Mouse (Mus musculus): Measurements from ENCODE around the gene Kif1a. TPM values are rescaled to one million over a fixed set of nuclear protein-coding genes. Genes with fewer than 3 reads are reported as not detected.

Gene Kif1a
- polyA plus RNA-seq (2015; fragmentation: Illumina TruSeq; extraction: RNeasy Lipid Tissue Mini Kit (QIAGEN cat#74804); ENCODE audit: low read depth, low replicate concordance): 352 TPM

GRCm38 (mm10) chr1:93101571-93102061 is at the start of gene Kif1a:
Gene Kif1a (minus strand): TSS chr1:93101951.

GRCm38 (mm10) chr1:93135036-93135526 is 33.3 kb upstream of the Kif1a start, which contains the start of gene Agxt:
Gene Agxt (plus strand): TSS chr1:93135240.

GRCm38 (mm10) chr1:93006061-93006460 is 95.7 kb downstream of the Kif1a start, which contains the start of gene Aqp12:
Gene Aqp12 (plus strand): TSS chr1:93006334.

Other genes with a start within 250 kb of the Kif1a start
- gene Ankmy1, start 199.0 kb downstream of the Kif1a start, polyA plus RNA-seq (2015; fragmentation: Illumina TruSeq; extraction: RNeasy Lipid Tissue Mini Kit (QIAGEN cat#74804); ENCODE audit: low read depth, low replicate concordance): 0.31 TPM
- 34.6 TPM for gene Dusp28, start 195.0 kb downstream of the Kif1a start, polyA plus RNA-seq (2015; fragmentation: Illumina TruSeq; extraction: RNeasy Lipid Tissue Mini Kit (QIAGEN cat#74804); ENCODE audit: low read depth, low replicate concordance)
- 27.3 TPM for gene Rnpepl1, start 191.2 kb downstream of the Kif1a start, polyA plus RNA-seq (2015; fragmentation: Illumina TruSeq; extraction: RNeasy Lipid Tissue Mini Kit (QIAGEN cat#74804); ENCODE audit: low read depth, low replicate concordance)
- gene Capn10, start 167.6 kb downstream of the Kif1a start, polyA plus RNA-seq (2015; fragmentation: Illumina TruSeq; extraction: RNeasy Lipid Tissue Mini Kit (QIAGEN cat#74804); ENCODE audit: low read depth, low replicate concordance): 36.3 TPM
- 0.52 TPM for gene Gpr35, start 151.1 kb downstream of the Kif1a start, polyA plus RNA-seq (2015; fragmentation: Illumina TruSeq; extraction: RNeasy Lipid Tissue Mini Kit (QIAGEN cat#74804); ENCODE audit: low read depth, low replicate concordance)
- not detected for gene Aqp12, start 95.6 kb downstream of the Kif1a start, polyA plus RNA-seq (2015; fragmentation: Illumina TruSeq; extraction: RNeasy Lipid Tissue Mini Kit (QIAGEN cat#74804); ENCODE audit: low read depth, low replicate concordance)
- not detected for gene Agxt, start 33.3 kb upstream of the Kif1a start, polyA plus RNA-seq (2015; fragmentation: Illumina TruSeq; extraction: RNeasy Lipid Tissue Mini Kit (QIAGEN cat#74804); ENCODE audit: low read depth, low replicate concordance)
- gene 2310007B03Rik, start 59.0 kb upstream of the Kif1a start, polyA plus RNA-seq (2015; fragmentation: Illumina TruSeq; extraction: RNeasy Lipid Tissue Mini Kit (QIAGEN cat#74804); ENCODE audit: low read depth, low replicate concordance): not detected
- 0.61 TPM for gene Crocc2, start 66.8 kb upstream of the Kif1a start, polyA plus RNA-seq (2015; fragmentation: Illumina TruSeq; extraction: RNeasy Lipid Tissue Mini Kit (QIAGEN cat#74804); ENCODE audit: low read depth, low replicate concordance)
- 9.7 TPM for gene Sned1, start 133.9 kb upstream of the Kif1a start, polyA plus RNA-seq (2015; fragmentation: Illumina TruSeq; extraction: RNeasy Lipid Tissue Mini Kit (QIAGEN cat#74804); ENCODE audit: low read depth, low replicate concordance)
- 29.9 TPM for gene Mterf4, start 204.0 kb upstream of the Kif1a start, polyA plus RNA-seq (2015; fragmentation: Illumina TruSeq; extraction: RNeasy Lipid Tissue Mini Kit (QIAGEN cat#74804); ENCODE audit: low read depth, low replicate concordance)
- gene Ppp1r7, start 240.9 kb upstream of the Kif1a start, polyA plus RNA-seq (2015; fragmentation: Illumina TruSeq; extraction: RNeasy Lipid Tissue Mini Kit (QIAGEN cat#74804); ENCODE audit: low read depth, low replicate concordance): 67.5 TPM
- gene Pask, start 241.5 kb upstream of the Kif1a start, polyA plus RNA-seq (2015; fragmentation: Illumina TruSeq; extraction: RNeasy Lipid Tissue Mini Kit (QIAGEN cat#74804); ENCODE audit: low read depth, low replicate concordance): 2.9 TPM